Mouse (Mus musculus): Measurements from ENCODE around the gene Icam2.
"Not testable (repeated sequence)": the region's sequence is repeated elsewhere in the genome, so short reads cannot be mapped to it uniquely, and the experiment has no call there.

Gene Icam2

GRCm38 (mm10) chr11:106387791-106388216 lies at the start of gene Icam2:
Gene Icam2 (minus strand): TSS chr11:106388075.
- DNase-seq (ENCODE audit: low read depth) = peak; percentile 88

- DNase-seq (ENCODE audit: low read depth) = no peak
These were observed 49.7 kb upstream of the Icam2 start for GRCm38 (mm10) chr11:106437543-106437942.

DNA sequence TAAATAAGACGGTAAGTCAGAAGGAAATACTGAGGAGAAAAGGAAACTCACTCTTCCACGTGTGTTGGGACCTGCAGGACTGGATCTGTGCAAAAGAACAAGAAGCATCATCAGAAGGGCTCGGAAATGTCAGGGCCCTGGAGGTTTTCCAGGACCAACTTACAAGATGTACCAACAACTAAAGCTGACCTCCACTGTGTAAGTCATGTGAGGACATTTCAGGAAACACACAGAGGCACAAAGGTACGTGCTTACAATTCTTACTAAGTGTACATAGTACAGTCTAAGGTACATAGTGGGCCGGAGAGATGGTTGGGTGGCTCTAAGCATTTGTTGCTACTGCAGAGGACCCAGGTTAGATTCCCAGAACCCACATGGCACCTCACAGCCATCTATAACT lies 49.2 kb upstream of the Icam2 start:
- no peak for DNase-seq (ENCODE audit: low read depth)

DNA sequence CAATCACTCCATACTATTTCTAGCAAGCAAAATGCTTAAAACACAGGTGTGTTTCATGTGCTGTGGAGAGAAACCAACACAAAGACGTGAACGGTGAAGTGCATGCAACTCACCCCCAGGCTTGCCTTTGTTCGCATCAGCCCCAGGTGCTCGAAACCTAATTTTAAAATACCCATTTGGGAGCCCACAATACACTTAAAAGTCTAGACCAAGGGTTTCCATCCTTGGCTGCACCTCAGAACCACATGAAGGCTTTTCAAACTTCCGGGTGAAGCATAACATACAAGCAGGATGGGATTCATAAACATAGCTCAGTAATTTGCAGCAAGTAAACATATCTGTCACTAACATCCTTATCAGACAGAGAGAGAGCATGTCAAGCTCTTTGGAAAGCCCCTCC lies 42.5 kb upstream of the Icam2 start:
- peak; percentile 78 for DNase-seq (ENCODE audit: low read depth)

- no peak for DNase-seq (ENCODE audit: low read depth)
These were observed 41.8 kb upstream of the Icam2 start for GRCm38 (mm10) chr11:106429689-106430088.

DNA sequence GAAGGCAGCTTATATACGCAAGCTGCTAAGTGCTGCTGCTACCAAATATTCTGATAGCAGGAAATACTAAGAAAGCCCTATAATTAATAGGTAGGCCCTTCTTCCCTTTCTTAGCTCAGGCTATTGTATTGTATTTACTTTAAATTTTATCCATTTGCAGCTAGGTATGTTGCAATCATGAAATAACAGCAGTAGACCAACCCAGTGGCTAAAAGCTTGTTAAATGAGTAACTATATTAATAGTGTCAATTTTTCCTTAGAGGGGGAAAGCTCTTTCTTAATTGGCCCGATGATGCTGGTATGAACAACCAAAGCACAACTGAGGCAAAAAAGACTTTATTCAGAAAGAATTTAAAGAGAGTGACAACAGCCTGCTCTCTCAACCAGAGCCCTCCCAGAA lies 40.7 kb upstream of the Icam2 start:
- DNase-seq (ENCODE audit: low read depth) = no peak

DNA sequence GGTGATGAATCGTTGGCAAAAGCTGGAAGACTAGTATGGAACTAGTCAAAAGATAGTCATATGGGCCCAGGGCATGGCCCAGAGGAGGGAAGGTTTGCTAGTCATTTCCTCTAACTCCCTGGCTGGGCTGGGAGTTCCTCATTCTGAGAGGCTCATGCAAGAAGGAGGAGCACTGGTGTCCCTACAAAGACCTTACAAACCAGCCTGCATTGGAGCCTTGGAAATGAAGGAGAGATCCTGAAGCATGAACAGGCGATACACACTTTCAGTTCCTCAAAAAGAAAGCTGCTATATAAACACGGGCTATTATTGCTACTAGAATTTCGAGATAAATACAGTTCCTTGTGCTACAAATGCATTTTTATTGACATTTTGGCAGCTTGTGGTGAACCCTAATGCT lies 40.2 kb upstream of the Icam2 start:
- no peak for DNase-seq (ENCODE audit: low read depth)

- DNase-seq (ENCODE audit: low read depth) = no peak
These were observed 38.6 kb upstream of the Icam2 start for GRCm38 (mm10) chr11:106426447-106426846.

DNA sequence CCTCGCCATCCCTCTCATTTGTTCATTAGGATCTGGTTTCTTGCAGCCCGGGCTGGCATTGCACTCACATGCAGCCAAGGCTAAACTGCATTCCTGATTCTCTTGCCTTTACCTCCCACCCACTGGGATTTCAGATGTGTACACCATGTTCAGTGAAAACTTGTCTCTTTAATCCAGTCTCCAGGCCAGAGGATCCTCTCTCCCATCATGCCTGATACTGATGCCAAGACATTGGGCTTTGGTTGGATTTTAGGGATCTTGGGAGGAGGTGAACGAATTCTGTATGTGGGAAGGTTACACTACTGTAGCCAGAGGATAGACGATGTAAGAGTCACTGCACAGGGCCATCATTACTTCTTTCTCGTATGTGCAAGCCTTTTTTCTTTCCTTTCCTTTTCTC lies 37.3 kb upstream of the Icam2 start:
- no peak for DNase-seq (ENCODE audit: low read depth)

DNA sequence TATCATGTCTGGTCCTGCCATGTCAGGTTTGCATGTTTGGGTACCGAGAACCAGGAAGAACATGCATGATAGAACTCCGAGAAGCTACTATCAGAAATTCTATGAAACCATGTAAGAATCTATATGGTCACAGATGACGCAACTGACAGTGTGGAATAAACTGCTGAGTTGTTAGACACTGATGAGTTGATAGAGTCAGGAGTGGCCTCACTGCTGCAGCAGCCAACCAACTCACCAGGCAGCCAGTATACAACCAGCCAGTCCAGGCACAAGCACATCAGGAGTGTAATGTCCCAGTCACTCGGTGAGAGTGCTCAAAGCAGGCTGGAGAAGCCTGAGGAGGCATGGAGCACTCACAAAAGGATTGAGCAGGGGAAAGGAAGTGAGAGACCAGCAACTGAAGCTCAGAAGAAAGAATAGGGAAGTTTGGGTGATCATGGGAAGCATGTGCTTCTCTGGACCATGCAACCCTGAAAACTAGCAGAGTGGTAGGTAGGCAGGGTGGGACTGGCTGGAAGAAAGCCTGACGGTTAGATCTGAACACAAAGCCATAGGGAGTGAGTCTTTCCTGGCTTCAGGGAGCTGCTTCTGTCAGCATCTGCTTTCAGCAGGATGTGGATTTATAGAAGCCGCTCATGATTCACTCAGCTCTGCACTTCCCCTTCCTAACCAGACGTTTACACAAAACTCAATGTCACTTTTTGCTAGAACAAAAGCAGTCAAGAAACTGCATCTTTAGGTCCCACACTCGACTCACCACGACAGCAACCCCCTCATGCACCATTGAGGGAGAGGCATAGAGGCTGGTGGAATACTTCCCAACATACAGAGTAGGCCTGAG lies 31.6 kb upstream of the Icam2 start:
- no peak for DNase-seq (ENCODE audit: low read depth)

- peak; percentile 94 for DNase-seq (ENCODE audit: low read depth)
These were observed 30.8 kb upstream of the Icam2 start for GRCm38 (mm10) chr11:106418622-106419196.

GRCm38 (mm10) chr11:106417860-106418259 lies 30.0 kb upstream of the Icam2 start:
- DNase-seq (ENCODE audit: low read depth) = no peak

GRCm38 (mm10) chr11:106416331-106416730 lies 28.5 kb upstream of the Icam2 start:
- no peak for DNase-seq (ENCODE audit: low read depth)

DNA sequence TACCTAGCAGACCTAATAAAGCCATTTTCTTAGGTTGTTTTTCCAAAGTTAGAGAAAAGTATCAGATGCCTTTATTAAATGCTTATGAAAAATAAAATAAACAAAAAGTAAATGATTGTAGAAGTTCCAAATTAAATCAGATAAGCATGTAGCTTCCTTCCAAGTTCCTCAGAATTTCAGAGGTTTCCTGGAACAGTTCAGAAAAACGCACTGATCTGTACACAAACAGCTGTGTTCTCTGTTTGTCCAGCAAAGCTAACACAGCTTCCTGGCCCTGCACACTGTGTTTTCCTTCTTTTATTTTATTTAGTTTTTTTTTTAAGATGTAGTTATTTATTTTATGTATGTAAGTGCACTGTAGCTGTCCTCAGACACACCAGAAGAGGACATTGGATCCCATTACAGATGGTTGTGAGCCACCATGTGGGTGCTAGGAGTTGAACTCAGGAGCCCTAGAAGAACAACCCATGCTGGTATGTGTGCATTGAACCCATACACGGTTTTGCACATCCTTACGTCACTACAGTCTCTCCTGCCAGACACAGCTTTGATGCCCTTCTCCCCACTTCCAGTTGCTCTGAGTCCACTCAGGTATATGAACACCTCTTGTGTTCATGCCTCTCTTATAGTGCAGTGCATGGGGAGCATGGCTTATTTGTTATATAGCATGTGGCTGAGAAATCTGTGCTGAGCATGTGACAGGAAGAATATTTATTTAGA lies 24.9 kb upstream of the Icam2 start:
- DNase-seq (ENCODE audit: low read depth) = no peak

DNA sequence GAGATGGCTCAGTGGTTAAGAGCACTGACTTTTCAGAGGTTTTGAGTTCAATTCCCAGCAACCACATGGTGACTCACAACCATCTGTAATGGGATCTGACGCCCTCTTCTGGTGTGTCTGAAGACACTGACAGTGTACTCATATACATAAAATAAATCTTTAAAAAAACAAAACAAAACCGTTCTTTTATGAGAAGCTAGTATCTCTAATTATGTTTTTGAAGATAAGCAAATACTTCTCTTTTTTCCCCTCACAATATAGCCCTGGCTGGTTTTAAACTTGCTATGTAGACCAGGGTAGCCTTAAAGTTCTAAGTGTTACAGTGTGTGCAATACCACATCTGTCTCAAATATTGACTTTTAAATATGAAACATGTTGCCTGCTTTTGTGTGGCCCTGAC lies 23.3 kb upstream of the Icam2 start:
- DNase-seq (ENCODE audit: low read depth) = no peak

DNA sequence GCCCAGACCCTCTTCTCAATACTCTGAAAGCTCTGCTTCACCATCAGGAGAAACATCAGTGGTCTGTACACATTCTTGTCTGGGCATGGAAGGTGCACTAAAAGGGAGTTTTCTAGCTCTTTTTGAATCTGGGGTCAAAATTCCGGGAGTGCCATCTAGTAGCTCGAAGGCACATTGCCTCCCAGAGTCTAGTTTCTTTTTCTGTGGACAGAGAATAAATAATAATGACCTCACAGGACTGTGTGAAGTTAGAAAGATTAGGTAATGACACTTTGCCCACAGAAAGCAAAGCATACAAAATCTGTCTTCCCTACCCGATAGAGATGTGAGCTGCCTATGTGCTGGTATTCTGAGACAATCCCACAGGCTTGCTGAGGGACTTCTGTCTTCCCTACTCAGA lies 22.6 kb upstream of the Icam2 start:
- DNase-seq (ENCODE audit: low read depth) = no peak

GRCm38 (mm10) chr11:106410011-106410410 lies 22.1 kb upstream of the Icam2 start:
- no peak for DNase-seq (ENCODE audit: low read depth)

GRCm38 (mm10) chr11:106398481-106398880 lies 10.6 kb upstream of the Icam2 start:
- no peak for DNase-seq (ENCODE audit: low read depth)

- DNase-seq (ENCODE audit: low read depth) = no peak
These were observed 9.8 kb upstream of the Icam2 start for GRCm38 (mm10) chr11:106397656-106398055.

DNA sequence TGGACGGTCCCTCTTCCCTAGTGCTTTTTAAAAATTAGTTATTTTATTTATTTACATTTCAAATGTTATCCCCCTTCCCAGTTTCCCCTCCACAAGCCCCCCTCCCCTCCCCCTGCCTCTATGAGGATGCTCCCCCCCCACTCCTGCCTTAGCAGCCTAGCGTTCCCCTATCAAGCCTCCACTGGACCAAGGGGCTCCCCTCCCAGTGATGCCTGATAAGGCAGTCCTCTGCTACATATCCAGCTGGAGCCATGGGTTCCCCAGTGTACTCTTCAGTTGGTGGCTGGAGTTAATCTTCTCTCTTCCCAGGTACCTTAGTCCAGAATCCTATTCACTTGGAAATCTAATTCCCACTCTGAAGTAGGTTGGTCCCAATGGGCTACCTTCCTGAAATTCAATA lies 6.2 kb upstream of the Icam2 start:
- not testable (repeated sequence) for DNase-seq (ENCODE audit: low read depth)

DNA sequence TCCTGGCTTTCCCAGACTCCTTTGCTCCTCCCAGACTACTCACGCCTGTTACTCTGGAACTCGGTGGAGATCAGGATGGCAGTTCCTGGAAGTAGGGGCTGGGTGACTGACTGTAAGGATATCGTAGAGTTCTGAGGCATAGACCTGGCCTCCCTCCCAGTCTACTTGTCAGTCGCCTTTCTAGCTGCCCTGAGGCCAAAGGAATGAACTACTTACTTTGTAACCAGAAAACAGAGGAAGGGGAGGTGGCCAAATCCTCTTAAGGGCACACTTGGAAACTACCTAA lies 5.4 kb upstream of the Icam2 start:
- no peak for DNase-seq (ENCODE audit: low read depth)

DNA sequence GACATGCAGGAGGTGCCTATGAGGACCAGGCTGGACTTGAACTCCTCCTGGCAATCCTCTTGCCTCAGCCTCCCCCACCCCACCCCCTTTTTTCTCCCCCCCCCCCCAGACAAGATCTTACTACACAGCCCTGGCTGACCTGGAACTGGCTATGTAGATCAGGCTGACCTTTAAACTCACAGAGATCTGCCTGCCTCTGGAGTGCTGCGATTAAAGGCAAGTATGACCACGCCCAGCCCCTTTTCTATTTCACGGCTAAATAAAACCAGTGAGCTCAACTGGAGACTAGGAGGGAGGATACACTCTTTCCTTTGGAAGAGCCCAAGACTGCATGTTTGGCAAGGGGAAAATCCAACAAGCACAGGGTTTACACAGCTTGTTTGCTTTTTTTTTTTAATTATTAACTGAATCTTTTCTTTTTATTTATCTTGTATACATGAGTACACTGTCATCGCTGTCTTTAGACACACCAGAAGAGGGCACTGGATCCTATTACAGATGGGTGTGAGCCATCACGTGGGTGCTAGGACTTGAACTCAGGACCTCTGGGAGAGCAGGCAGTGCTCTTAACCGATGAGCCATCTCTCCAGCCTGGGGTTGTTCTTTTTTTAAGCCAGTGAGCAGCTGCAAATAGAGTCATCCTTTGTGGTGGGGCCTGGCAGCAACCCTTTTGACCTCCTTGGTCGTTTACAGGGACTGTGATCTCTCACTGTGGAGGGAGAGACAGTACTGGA lies 4.9 kb upstream of the Icam2 start:
- DNase-seq (ENCODE audit: low read depth) = no peak

All from naive thymus-derived CD4-positive, alpha-beta T cell, adult 2 months (primary cell).